11 mouse cellular contexts compared by ENCODE assay signal in genomic region chr17:6632850-6633249, GRCm38 (mm10). TPM values are rescaled to one million over a fixed set of nuclear protein-coding genes. Genes with fewer than 3 reads are reported as not detected.
"Had no signal": no experiment of that assay in that cellular context is flagged by ENCODE, and none has a peak within 500 bp of the region (broad histone marks: within the 10 kb centered on the region; RNA-seq: fewer than 3 reads in every experiment).

No protein-coding gene starts in this region.

RNA-seq across cellular contexts. Expression of gene Sytl3, which starts 26.0 kb away (rescaled TPM):
- polyA plus RNA-seq: limb, embryonic 10.5 days; limb, embryonic 11.5 days; limb, embryonic 12.5 days; limb, embryonic 13.5 days; liver, adult 2 months; liver, embryonic 11.5 days; liver, embryonic 12.5 days; midbrain, embryonic 11.5 days; midbrain, embryonic 12.5 days; myocyte; neural tube, embryonic 11.5 days had no signal
